In genomic region chr1:170903485-170903884, GRCm38 (mm10) we compare ENCODE assay signal across 21 mouse cellular contexts. TPM values are rescaled to one million over a fixed set of nuclear protein-coding genes. Genes with fewer than 3 reads are reported as not detected.
"Had no signal": no experiment of that assay in that cellular context is flagged by ENCODE, and none has a peak within 500 bp of the region (broad histone marks: within the 10 kb centered on the region; RNA-seq: fewer than 3 reads in every experiment).

No protein-coding gene starts in this region.

- H3K4me2 ChIP-seq: lung, embryonic 14.5 days; midbrain, embryonic 11.5 days; midbrain, embryonic 13.5 days; midbrain, embryonic 15.5 days; neural tube, embryonic 12.5 days had no signal

- H3K27ac ChIP-seq: midbrain, embryonic 13.5 days; midbrain, embryonic 15.5 days; neural tube, embryonic 12.5 days had no signal

- DNase-seq: lung, adult 18-20 months; lung, embryonic 14.5 days; lung, postnatal 10 days; lung, postnatal 4 days; right cerebral cortex, postnatal 14 days; spleen, adult 18-20 months; thymus, adult 18-20 months; thymus, postnatal 14 days; thymus, postnatal 36 days had no signal

- H3K4me3 ChIP-seq: megakaryocyte, embryonic 14.5 days; midbrain, embryonic 13.5 days; midbrain, embryonic 15.5 days; neural tube, embryonic 12.5 days had no signal

- H3K36me3 ChIP-seq: midbrain, embryonic 13.5 days; midbrain, embryonic 15.5 days; neural tube, embryonic 12.5 days had no signal

- H3K9me3 ChIP-seq: megakaryocyte, embryonic 14.5 days; midbrain, embryonic 13.5 days; midbrain, embryonic 15.5 days; neural tube, embryonic 12.5 days had no signal

- H3K9ac ChIP-seq: lung, embryonic 14.5 days; midbrain, embryonic 13.5 days; midbrain, embryonic 15.5 days; neural tube, embryonic 12.5 days had no signal

- ATAC-seq: midbrain, embryonic 13.5 days; midbrain, embryonic 15.5 days had no signal

RNA-seq across cellular contexts. Expression of gene Fcrlb, which starts 9.3 kb away (rescaled TPM):
- total RNA-seq: megakaryocyte progenitor cell, adult 5-6 weeks; monocyte, adult 5-6 weeks had no signal
- polyA plus RNA-seq: lung, embryonic 14.5 days; lung, embryonic 16.5 days; midbrain, embryonic 11.5 days; stomach, embryonic 14.5 days; stomach, embryonic 16.5 days had no signal

RNA-seq across cellular contexts. Expression of gene Gm26620, which starts 18.6 kb away (rescaled TPM):
- total RNA-seq: monocyte, adult 5-6 weeks had no signal
- polyA plus RNA-seq: lung, embryonic 14.5 days had no signal

RNA-seq across cellular contexts. Expression of gene Fcrla, which starts 23.9 kb away (rescaled TPM):
- total RNA-seq: megakaryocyte progenitor cell, adult 5-6 weeks; midbrain, postnatal 0 days had no signal
- polyA plus RNA-seq: lung, embryonic 14.5 days; lung, embryonic 16.5 days; midbrain, embryonic 11.5 days; midbrain, embryonic 13.5 days; midbrain, embryonic 15.5 days; midbrain, postnatal 0 days; neural tube, embryonic 12.5 days; neural tube, embryonic 14.5 days; stomach, embryonic 14.5 days had no signal
